Mouse (Mus musculus) neutrophil, adult 83 days (primary cell): ENCODE data around the gene Taar8b. TPM values are rescaled to one million over a fixed set of nuclear protein-coding genes. Genes with fewer than 3 reads are reported as not detected.

Source experiments
- total RNA-seq, 2 experiments: library from RNA; stranded (reverse); gene quantifications; one replicate each; pipeline ENCODE4 v1.2.4; 2023

The Taar8b gene
- not detected for total RNA-seq

DNA sequence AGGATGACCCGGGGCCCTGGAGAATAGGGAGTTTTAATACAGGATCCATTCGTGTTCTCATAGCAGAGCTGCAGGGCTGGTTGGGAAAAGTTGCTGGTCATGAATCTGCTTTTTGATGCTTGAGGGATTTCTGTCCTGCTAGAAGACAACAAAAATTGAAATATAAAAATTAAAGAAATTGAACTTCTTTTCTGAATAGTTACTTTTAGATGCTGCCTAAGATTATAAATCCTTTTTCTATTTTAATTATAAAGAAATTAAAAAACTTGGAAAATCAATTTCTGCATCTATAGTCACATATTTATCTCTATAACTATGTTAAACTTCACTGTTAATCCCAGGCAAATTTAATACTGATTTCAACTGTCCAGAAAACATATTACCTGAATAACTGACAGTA lies at the start of gene Taar8b:
Gene Taar8b, minus strand, starts transcription at position 101 of the 400 bp plus-strand sequence.

GRCm38 (mm10) chr10:24109434-24109833 lies 17.3 kb upstream of the Taar8b start, which contains the start of gene Taar9:
TSS of gene Taar9 (minus strand) at chr10:24109534.

DNA sequence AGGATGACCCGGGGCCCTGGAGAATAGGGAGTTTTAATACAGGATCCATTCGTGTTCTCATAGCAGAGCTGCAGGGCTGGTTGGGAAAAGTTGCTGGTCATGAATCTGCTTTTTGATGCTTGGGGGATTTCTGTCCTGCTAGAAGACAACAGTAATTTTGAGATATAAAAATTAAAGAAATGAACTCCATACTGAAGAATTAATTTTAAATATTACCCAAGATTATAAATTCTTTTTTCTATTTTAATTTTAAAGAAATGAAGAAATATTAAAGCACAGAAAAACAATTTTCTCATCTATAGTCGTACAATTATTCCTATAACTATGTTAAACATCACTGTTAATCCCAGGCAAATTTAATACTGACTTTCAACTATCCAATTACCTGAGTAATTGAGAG lies 9.7 kb upstream of the Taar8b start, which contains the start of gene Taar8c:
Gene Taar8c, minus strand, starts transcription at position 101 of the 400 bp plus-strand sequence.

GRCm38 (mm10) chr10:24076200-24076599 lies 15.9 kb downstream of the Taar8b start, which contains the start of gene Taar8a:
TSS of gene Taar8a (plus strand) at chr10:24076500.

GRCm38 (mm10) chr10:24049210-24049609 lies 42.9 kb downstream of the Taar8b start, which contains the start of gene Taar7f:
TSS of gene Taar7f (plus strand) at chr10:24049510.

Other genes starting within 250 kb of the Taar8b start
- 10 to 100 TPM; 44.1 to 48.1 TPM for gene Vnn3, start 240.8 kb downstream of the Taar8b start, total RNA-seq
- under 1 TPM in 1 of 2 experiments, not detected in 1; 0.46 TPM for gene Vnn1, start 197.6 kb downstream of the Taar8b start, total RNA-seq
- gene Taar1, start 171.9 kb downstream of the Taar8b start, total RNA-seq = not detected
- gene Taar2, start 153.7 kb downstream of the Taar8b start, total RNA-seq = not detected
- not detected for gene Taar3, start 142.7 kb downstream of the Taar8b start, total RNA-seq
- not detected for gene Taar4, start 131.8 kb downstream of the Taar8b start, total RNA-seq
- not detected for gene Taar5, start 121.6 kb downstream of the Taar8b start, total RNA-seq
- gene Taar6, start 106.6 kb downstream of the Taar8b start, total RNA-seq = not detected
- not detected for gene Taar7a, start 98.8 kb downstream of the Taar8b start, total RNA-seq
- gene Taar7b, start 92.4 kb downstream of the Taar8b start, total RNA-seq = not detected
- gene Taar7d, start 65.1 kb downstream of the Taar8b start, total RNA-seq = not detected
- gene Taar7e, start 54.7 kb downstream of the Taar8b start, total RNA-seq = not detected
- not detected for gene Taar7f, start 42.8 kb downstream of the Taar8b start, total RNA-seq
- gene Taar8a, start 15.8 kb downstream of the Taar8b start, total RNA-seq = not detected
- gene Taar8c, start 9.6 kb upstream of the Taar8b start, total RNA-seq = not detected
- gene Taar9, start 17.2 kb upstream of the Taar8b start, total RNA-seq = not detected
- gene Stx7, start 57.0 kb upstream of the Taar8b start, total RNA-seq = 100 to 1,000 TPM in 1 of 2 experiments, 10 to 100 TPM in 1; 87.1 to 111 TPM
- gene Moxd1, start 131.2 kb upstream of the Taar8b start, total RNA-seq = not detected